Mouse (Mus musculus) thymus, adult 2 months (tissue): ENCODE measurements around the gene Foxf1.

Source experiments
- CTCF ChIP-seq: fragments of 200-500 bp; IDR thresholded peaks from 2 replicates; pipeline ENCODE4 v1.5.1; 2012; ENCODE audit warnings: mild to moderate bottlenecking, control low read depth, low read length, moderate library complexity, borderline replicate concordance; ENCODE audit not compliant: control insufficient read depth, poor library complexity, insufficient read depth; ENCODE audit errors: extremely low read depth
- POLR2A ChIP-seq: fragments of 200-500 bp; IDR thresholded peaks from 2 replicates; pipeline ENCODE4 v1.6.1; 2012; ENCODE audit warnings: mild to moderate bottlenecking, low read length, control low read depth, moderate library complexity; ENCODE audit not compliant: control insufficient read depth, poor library complexity, insufficient read depth; ENCODE audit errors: extremely low read depth

GRCm38 (mm10) chr8:121134102-121134501 lies 49.9 kb downstream of the Foxf1 start:
- no peak for TF ChIP-seq POLR2A
- TF ChIP-seq CTCF = no peak
